Comparison of ENCODE assay signal across 23 mouse cellular contexts in the genomic region with DNA sequence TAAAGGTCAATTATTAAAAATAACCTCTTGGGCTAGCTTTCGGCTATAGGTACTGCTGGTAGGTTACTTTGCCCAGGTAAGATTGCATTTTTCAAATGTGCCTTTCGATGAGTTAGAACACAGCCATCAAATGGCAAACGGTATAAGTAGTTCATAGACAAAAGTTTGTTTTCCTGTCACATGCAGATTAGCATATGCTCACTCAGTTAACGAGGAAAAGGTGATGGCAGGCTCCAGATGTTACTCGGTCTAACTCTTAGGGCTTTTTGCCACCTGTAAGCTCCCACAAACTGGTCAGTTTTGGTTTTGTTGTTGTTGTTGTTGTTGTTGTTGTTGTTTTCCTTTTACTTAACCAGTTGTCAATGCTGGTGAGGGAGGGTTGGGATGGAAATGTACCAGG. TPM values are rescaled to one million over a fixed set of nuclear protein-coding genes. Genes with fewer than 3 reads are reported as not detected.
A peak's percentile ranks its signal among the peaks of the same experiment; 100 is the strongest.
DNase-seq lines count a peak whose midpoint lies in the region; ATAC-seq and TF ChIP-seq lines count a peak whose summit lies in the region.
"Had no signal": no experiment of that assay in that cellular context is flagged by ENCODE, and none has a peak within 500 bp of the region (broad histone marks: within the 10 kb centered on the region; RNA-seq: fewer than 3 reads in every experiment).

No protein-coding gene starts in this region.

- no peaks in the 10 kb centered on the region; the same call in 1 of the 2 replicates for H3K36me3 ChIP-seq in forebrain, embryonic 15.5 days
- H3K36me3 ChIP-seq in forebrain, embryonic 10.5 days (replicated peaks), result peaks cover 37% of the 10 kb centered on the region
- peaks cover 8% of the 10 kb centered on the region for H3K36me3 ChIP-seq in forebrain, embryonic 16.5 days (ENCODE audit: control insufficient read depth, insufficient read depth)

- DNase-seq in forebrain, embryonic 10.5 days (ENCODE audit: extremely low spot score, low spot score), result no peak
- DNase-seq in brain, embryonic 14.5 days (ENCODE audit: low read depth), result peak; percentile 67
- DNase-seq in naive thymus-derived CD4-positive, alpha-beta T cell, adult 2 months (ENCODE audit: low read depth), result peak; percentile 39
- no peak for DNase-seq in kidney, adult 11 months
- DNase-seq: adrenal gland, adult 2 months; adrenal gland, postnatal 14 days; cerebellum, adult 11-12 months; cerebellum, adult 8-10 months; cerebellum, postnatal 10 days; cerebellum, postnatal 36 days; embryo, embryonic 11 days; gastrocnemius, adult 2 months; gastrocnemius, postnatal 14 days; heart, adult 11 months had no signal

- H3K9me3 ChIP-seq in forebrain, embryonic 15.5 days, result no peaks in the 10 kb centered on the region
- H3K9me3 ChIP-seq in forebrain, embryonic 10.5 days, result no peaks in the 10 kb centered on the region
- no peaks in the 10 kb centered on the region for H3K9me3 ChIP-seq in forebrain, embryonic 16.5 days (ENCODE audit: control insufficient read depth, low read length)
- H3K9me3 ChIP-seq: embryonic facial prominence, embryonic 10.5 days; embryonic facial prominence, embryonic 13.5 days; hindbrain, embryonic 12.5 days; hindbrain, embryonic 15.5 days; intestine, embryonic 15.5 days had no signal

- no peak for TF ChIP-seq CTCF in brain, embryonic 14.5 days (IDR thresholded peaks at IDR 0.05; ENCODE audit: borderline replicate concordance, extremely low read depth, insufficient read depth, insufficient read length)

- WGBS in forebrain, embryonic 15.5 days, result 46% methylated on average over 5 of the region's 5 CpGs
- WGBS in forebrain, embryonic 10.5 days, result 85% methylated on average over 5 of the region's 5 CpGs
- 57% methylated on average over 5 of the region's 5 CpGs for WGBS in forebrain, embryonic 16.5 days

- H3K4me3 ChIP-seq in forebrain, embryonic 15.5 days, result no peak overlapping the region
- H3K4me3 ChIP-seq in forebrain, embryonic 10.5 days, result no peak overlapping the region
- no peak overlapping the region for H3K4me3 ChIP-seq in forebrain, embryonic 16.5 days (replicated peaks; ENCODE audit: low read length)
- H3K4me3 ChIP-seq: embryonic facial prominence, embryonic 10.5 days; embryonic facial prominence, embryonic 13.5 days; erythroblast, embryonic 14.5 days; gastrocnemius, adult 2 months; hindbrain, embryonic 12.5 days; hindbrain, embryonic 15.5 days; intestine, embryonic 15.5 days had no signal

- H3K27me3 ChIP-seq in forebrain, embryonic 15.5 days, result no peaks in the 10 kb centered on the region
- H3K27me3 ChIP-seq in forebrain, embryonic 10.5 days (ENCODE audit: poor library complexity, severe bottlenecking), result no peaks in the 10 kb centered on the region
- H3K27me3 ChIP-seq in forebrain, embryonic 16.5 days (replicated peaks; ENCODE audit: control insufficient read depth, insufficient read depth, low read length), result no peaks in the 10 kb centered on the region
- H3K27me3 ChIP-seq: embryonic facial prominence, embryonic 13.5 days; hindbrain, embryonic 12.5 days; hindbrain, embryonic 15.5 days; intestine, embryonic 15.5 days had no signal

- no peak overlapping the region for H3K9ac ChIP-seq in forebrain, embryonic 15.5 days (replicated peaks)
- H3K9ac ChIP-seq in forebrain, embryonic 16.5 days (replicated peaks; ENCODE audit: low read depth, low read length), result no peak overlapping the region
- H3K9ac ChIP-seq: embryonic facial prominence, embryonic 13.5 days; hindbrain, embryonic 12.5 days; hindbrain, embryonic 15.5 days; intestine, embryonic 15.5 days had no signal

- peak; percentile 66; the same call in 1 of the 2 replicates for ATAC-seq in forebrain, embryonic 15.5 days (replicated peaks)
- peak; percentile 65 for ATAC-seq in forebrain, embryonic 16.5 days

- H3K4me2 ChIP-seq in forebrain, embryonic 15.5 days (replicated peaks), result no peak overlapping the region
- H3K4me2 ChIP-seq in forebrain, embryonic 16.5 days (ENCODE audit: low read length), result no peak overlapping the region
- H3K4me2 ChIP-seq: embryonic facial prominence, embryonic 13.5 days; heart, embryonic 11.5 days; hindbrain, embryonic 12.5 days; hindbrain, embryonic 15.5 days; intestine, embryonic 15.5 days had no signal

- no peak for TF ChIP-seq POLR2A in brain, embryonic 14.5 days (IDR thresholded peaks at IDR 0.05; ENCODE audit: borderline replicate concordance, extremely low read depth, insufficient read depth, insufficient read length, poor library complexity, severe bottlenecking)

- no peaks in the 10 kb centered on the region for H3K4me1 ChIP-seq in forebrain, embryonic 15.5 days
- no peaks in the 10 kb centered on the region for H3K4me1 ChIP-seq in forebrain, embryonic 10.5 days
- no peaks in the 10 kb centered on the region for H3K4me1 ChIP-seq in forebrain, embryonic 16.5 days (replicated peaks; ENCODE audit: control insufficient read depth, insufficient read depth, low read length)
- H3K4me1 ChIP-seq: embryonic facial prominence, embryonic 10.5 days; embryonic facial prominence, embryonic 13.5 days; hindbrain, embryonic 12.5 days; hindbrain, embryonic 15.5 days; intestine, embryonic 15.5 days had no signal

- no peak overlapping the region for H3K27ac ChIP-seq in forebrain, embryonic 15.5 days (replicated peaks)
- no peak overlapping the region for H3K27ac ChIP-seq in forebrain, embryonic 10.5 days
- no peak overlapping the region for H3K27ac ChIP-seq in forebrain, embryonic 16.5 days (ENCODE audit: low read length)
- H3K27ac ChIP-seq: embryonic facial prominence, embryonic 10.5 days; embryonic facial prominence, embryonic 13.5 days; gastrocnemius, adult 2 months; hindbrain, embryonic 12.5 days; hindbrain, embryonic 15.5 days; intestine, embryonic 15.5 days had no signal

RNA-seq across cellular contexts. Expression of a gene that starts 44.6 kb away (rescaled TPM):
- polyA plus RNA-seq in forebrain, embryonic 15.5 days (2015; fragmentation: Nextera tagmentation; extraction: Ambion mirVana), result 11.3 and 15.1 TPM in 2 replicates
- 20.1 and 20.4 TPM in 2 replicates for polyA plus RNA-seq in forebrain, embryonic 10.5 days (2016; fragmentation: Nextera tagmentation; extraction: Ambion mirVana)
- 9.4 and 19.5 TPM in 2 replicates for polyA plus RNA-seq in brain, embryonic 14.5 days (2012; rRNA removed)
- 14.7 and 15.0 TPM in 2 replicates for polyA plus RNA-seq in forebrain, embryonic 16.5 days (2015; fragmentation: Nextera tagmentation; extraction: Ambion mirVana)

Comparison
In these comparisons a context has a peak if more than half of its experiments do, and no peak if none do; other contexts are left out.
1. DNase-seq: peak in brain, embryonic 14.5 days (single experiment) and naive thymus-derived CD4-positive, alpha-beta T cell, adult 2 months (single experiment); none in forebrain, embryonic 10.5 days (single experiment) and kidney, adult 11 months (single experiment).